Mouse (Mus musculus) midbrain, embryonic 15.5 days (tissue): ENCODE results near the gene Tmem213. TPM values are rescaled to one million over a fixed set of nuclear protein-coding genes. Genes with fewer than 3 reads are reported as not detected.

ENCODE experiments used
- ATAC-seq: fragments of 200-750 bp; cut with Nextera tagmentation; replicated peaks from 2 replicates; pipeline ENCODE4 v1.8.0; 2017; ENCODE audit warnings: moderate TSS enrichment
- H3K27ac ChIP-seq: fragments of 300-500 bp; sonication (generic); 2 replicates; pipeline ENCODE4 v1.5.1; 2015; ENCODE audit warnings: mild to moderate bottlenecking, inconsistent platforms
- H3K27me3 ChIP-seq: fragments of 300-500 bp; sonication (generic); replicated peaks from 2 replicates; pipeline ENCODE4 v1.6.1; 2015; ENCODE audit warnings: inconsistent platforms
- H3K36me3 ChIP-seq: fragments of 300-500 bp; sonication (generic); replicated peaks from 2 replicates; pipeline ENCODE4 v1.6.1; 2015; ENCODE audit warnings: inconsistent platforms
- H3K4me1 ChIP-seq: fragments of 300-500 bp; sonication (generic); 2 replicates; pipeline ENCODE4 v1.6.1; 2015; ENCODE audit warnings: inconsistent platforms
- H3K4me2 ChIP-seq: fragments of 300-500 bp; sonication (generic); 2 replicates; pipeline ENCODE4 v1.6.1; 2015; ENCODE audit warnings: inconsistent platforms, mild to moderate bottlenecking, moderate library complexity
- H3K4me3 ChIP-seq: fragments of 300-500 bp; sonication (generic); 2 replicates; pipeline ENCODE4 v1.5.1; 2015; ENCODE audit warnings: mild to moderate bottlenecking, inconsistent platforms
- H3K9ac ChIP-seq: fragments of 300-500 bp; sonication (generic); 2 replicates; pipeline ENCODE4 v1.6.1; 2015; ENCODE audit warnings: mild to moderate bottlenecking, inconsistent platforms
- H3K9me3 ChIP-seq: fragments of 300-500 bp; sonication (generic); 2 replicates; pipeline ENCODE4 v1.6.1; 2016; ENCODE audit warnings: inconsistent platforms
- WGBS: fragments of 180-500 bp; shearing (Covaris S2); methylation state at CpG from one replicate; pipeline ENCODE4 v1.1.7; 2015; ENCODE audit warnings: mixed read lengths; 5-methylcytosine and 5-hydroxymethylcytosine counted together
- polyA plus RNA-seq: library from polyadenylated mRNA; unstranded; fragments of >200 nt; fragmentation: Nextera tagmentation; extraction: Ambion mirVana; gene quantifications from 2 replicates; pipeline ENCODE4 v1.2.1, GENCODE M21; 2015

The Tmem213 gene
- polyA plus RNA-seq, 1 experiment from 2014 or later, result not detected

DNA sequence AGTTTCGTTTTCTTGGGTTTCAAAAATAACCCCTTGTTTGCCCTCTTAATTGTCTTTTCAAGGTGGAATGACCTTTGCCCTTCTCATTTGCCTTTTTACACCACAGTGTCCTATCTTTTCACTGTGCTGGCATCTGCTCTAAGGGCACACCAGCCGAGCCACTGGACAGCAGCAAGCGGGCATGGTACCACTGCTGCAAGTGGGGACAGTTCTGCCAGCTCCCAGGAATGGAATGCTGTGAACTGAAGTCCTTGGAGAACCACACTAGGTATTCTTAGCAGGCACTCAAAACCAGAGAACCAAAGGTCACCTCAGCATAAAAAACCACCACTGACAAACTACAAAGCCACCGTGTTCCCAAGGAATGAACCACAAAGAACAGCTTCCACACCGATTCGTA is 13.7 kb downstream of the Tmem213 start:
- Histone ChIP-seq H3K36me3 (peaks cover 12% of the 10 kb centered on the region; the same call in 1 of the 2 replicates), H3K27ac (no peak overlapping the region), H3K4me1 (no peaks in the 10 kb centered on the region), H3K4me2 (no peak overlapping the region), H3K9me3 (no peaks in the 10 kb centered on the region), H3K4me3 (no peak overlapping the region), H3K9ac (no peak overlapping the region), H3K27me3 (no peaks in the 10 kb centered on the region)
- WGBS, result 63% methylated on average over 6 of the region's 6 CpGs
- ATAC-seq, result no peak

DNA sequence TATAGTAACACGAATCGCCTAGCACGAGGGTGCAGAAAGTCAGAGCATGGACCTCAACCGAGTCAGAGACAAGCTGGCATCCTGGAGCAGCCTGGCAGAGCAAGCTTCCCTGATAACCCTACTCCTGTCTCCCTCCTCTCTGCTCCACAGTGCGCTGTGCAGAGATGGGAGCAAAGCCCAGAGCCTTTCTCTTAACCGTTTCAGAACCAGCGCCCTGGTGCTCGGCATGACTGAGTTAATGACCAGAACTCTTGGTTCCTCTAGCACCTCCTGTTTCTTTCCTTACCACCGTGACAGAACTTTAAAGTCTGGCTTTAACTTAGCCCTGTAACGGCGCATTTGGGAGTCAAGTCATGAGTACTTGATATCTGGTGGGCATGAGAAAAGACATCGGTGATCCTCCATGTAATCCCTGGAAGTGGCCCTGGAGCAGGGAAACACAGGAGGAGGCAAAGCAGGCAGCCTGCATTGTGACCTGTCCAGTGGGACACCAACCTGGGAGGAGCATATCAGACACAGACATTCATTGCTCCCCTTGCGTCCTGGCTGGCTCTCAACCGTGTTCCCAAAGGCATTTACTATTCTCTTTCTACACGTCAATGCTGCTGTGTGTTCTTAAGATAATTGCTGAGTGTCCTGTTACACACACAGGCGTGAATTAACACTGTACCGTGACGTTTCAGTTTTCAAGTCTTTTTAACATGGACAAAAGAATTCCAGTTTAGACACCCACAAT is 14.6 kb downstream of the Tmem213 start:
- no peak for ATAC-seq
- 84% methylated on average over 18 of the region's 18 CpGs for WGBS
- H3K36me3 ChIP-seq, result peaks cover 20% of the 10 kb centered on the region; the same call in 1 of the 2 replicates

DNA sequence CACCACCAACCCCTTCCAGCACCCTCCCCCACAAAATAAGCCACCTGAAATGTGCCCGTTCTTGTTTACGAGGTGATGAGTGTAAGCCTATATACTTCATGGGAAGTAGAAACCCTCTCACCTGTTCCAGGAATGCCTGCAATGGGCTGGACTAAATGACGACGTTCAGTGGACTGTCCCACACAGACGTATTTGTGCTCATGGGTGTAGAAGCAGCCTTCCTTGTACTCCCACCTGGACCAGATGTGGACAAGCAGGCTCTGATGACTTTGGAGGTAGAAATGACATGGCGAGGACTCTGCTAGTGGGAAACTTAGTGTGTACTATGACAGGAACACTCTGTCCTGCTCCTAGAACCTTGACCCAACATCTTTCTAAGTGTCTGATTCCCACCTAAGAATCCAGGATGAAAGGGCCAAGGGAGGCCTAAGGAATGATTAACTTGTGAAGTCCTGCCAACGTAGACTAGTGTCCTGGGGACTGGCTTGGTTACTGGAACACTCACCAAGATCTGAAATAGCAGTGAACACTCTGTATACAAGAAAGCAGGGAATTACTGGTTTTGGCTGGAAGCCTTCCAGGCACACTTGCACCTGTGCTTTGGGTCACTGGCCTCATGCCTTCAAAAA is 15.3 kb downstream of the Tmem213 start, which contains the start of gene Atp6v0a4:
Atp6v0a4 (minus strand) TSS at position 380 of the 629 bp plus-strand sequence.
- Histone ChIP-seq H3K9ac (no peak within 1 kb of the TSS), H3K4me1 (no peaks in the 10 kb centered on the region), H3K27ac (no peak within 1 kb of the TSS), H3K27me3 (no peaks in the 10 kb centered on the region), H3K4me3 (no peak within 1 kb of the TSS), H3K36me3 (peaks cover 22% of the 10 kb centered on the region; the same call in 1 of the 2 replicates), H3K9me3 (no peaks in the 10 kb centered on the region), H3K4me2 (no peak within 1 kb of the TSS)
- 95% methylated on average over 7 of the region's 7 CpGs for WGBS
- no peak for ATAC-seq

More for the DNA sequence above, 14.6 kb downstream of the Tmem213 start:
- Histone ChIP-seq H3K27me3 (no peaks in the 10 kb centered on the region), H3K4me3 (no peak overlapping the region), H3K4me2 (no peak overlapping the region), H3K9ac (no peak overlapping the region), H3K27ac (no peak overlapping the region), H3K4me1 (no peaks in the 10 kb centered on the region), H3K9me3 (no peaks in the 10 kb centered on the region)

- Histone ChIP-seq H3K4me1 (no peaks in the 10 kb centered on the region), H3K36me3 (peaks cover 26% of the 10 kb centered on the region; the same call in 1 of the 2 replicates), H3K27me3 (no peaks in the 10 kb centered on the region), H3K27ac (no peak overlapping the region), H3K4me3 (no peak overlapping the region), H3K9ac (no peak overlapping the region), H3K9me3 (no peaks in the 10 kb centered on the region), H3K4me2 (no peak overlapping the region)
- no peak for ATAC-seq
- WGBS, result 95% methylated on average over 5 of the region's 5 CpGs
Measured at GRCm38 (mm10) chr6:38124882-38125281, 15.8 kb downstream of the Tmem213 start.

GRCm38 (mm10) chr6:38125462-38125861 is 16.4 kb downstream of the Tmem213 start:
- ATAC-seq, result no peak
- no peak overlapping the region for H3K4me2 ChIP-seq
- H3K27me3 ChIP-seq, result no peaks in the 10 kb centered on the region
- H3K9me3 ChIP-seq, result no peaks in the 10 kb centered on the region
- WGBS, result 94% methylated on average over 3 of the region's 3 CpGs
- no peaks in the 10 kb centered on the region for H3K4me1 ChIP-seq
- H3K4me3 ChIP-seq, result no peak overlapping the region
- no peak overlapping the region for H3K9ac ChIP-seq
- peaks cover 30% of the 10 kb centered on the region for H3K36me3 ChIP-seq
- no peak overlapping the region for H3K27ac ChIP-seq

DNA sequence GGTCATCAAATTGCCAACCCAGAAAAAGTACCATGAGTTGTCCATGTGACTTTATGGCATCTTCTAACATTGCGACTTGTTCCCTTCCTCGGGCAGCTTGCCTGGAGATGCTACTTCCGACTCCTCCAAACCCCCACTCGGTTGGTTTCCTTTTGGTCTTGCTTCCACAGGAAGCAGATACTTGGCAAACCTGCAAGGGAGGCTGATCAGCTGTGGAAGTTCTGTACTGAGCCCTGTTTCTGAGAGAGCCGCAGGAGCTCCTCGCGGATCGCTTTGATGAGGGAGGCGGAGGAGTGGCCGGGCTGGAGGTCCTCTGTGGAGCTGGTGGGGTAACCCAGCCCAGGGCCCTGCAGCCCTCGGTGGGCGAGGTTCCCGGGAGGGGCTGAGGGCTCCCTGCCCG is 19.1 kb downstream of the Tmem213 start:
- 88% methylated on average over 14 of the region's 14 CpGs for WGBS
- no peaks in the 10 kb centered on the region for H3K4me1 ChIP-seq
- H3K9ac ChIP-seq, result no peak overlapping the region
- no peaks in the 10 kb centered on the region for H3K27me3 ChIP-seq
- H3K36me3 ChIP-seq, result peaks cover 43% of the 10 kb centered on the region
- H3K27ac ChIP-seq, result no peak overlapping the region
- no peak overlapping the region for H3K4me3 ChIP-seq
- H3K4me2 ChIP-seq, result no peak overlapping the region
- no peak for ATAC-seq
- H3K9me3 ChIP-seq, result no peaks in the 10 kb centered on the region

GRCm38 (mm10) chr6:38129883-38130282 is 20.8 kb downstream of the Tmem213 start:
- Histone ChIP-seq H3K4me3 (no peak overlapping the region), H3K4me1 (no peaks in the 10 kb centered on the region), H3K9me3 (no peaks in the 10 kb centered on the region), H3K4me2 (no peak overlapping the region), H3K9ac (no peak overlapping the region), H3K27ac (no peak overlapping the region), H3K36me3 (peaks cover 47% of the 10 kb centered on the region), H3K27me3 (no peaks in the 10 kb centered on the region)
- no peak for ATAC-seq
- 96% methylated on average over 5 of the region's 5 CpGs for WGBS

GRCm38 (mm10) chr6:38131801-38132231 is 22.8 kb downstream of the Tmem213 start:
- Histone ChIP-seq H3K4me3 (no peak overlapping the region), H3K9me3 (no peaks in the 10 kb centered on the region), H3K27me3 (no peaks in the 10 kb centered on the region), H3K27ac (no peak overlapping the region), H3K9ac (no peak overlapping the region), H3K4me2 (no peak overlapping the region), H3K4me1 (no peaks in the 10 kb centered on the region), H3K36me3 (peaks cover 63% of the 10 kb centered on the region)
- WGBS, result 81% methylated on average over 4 of the region's 4 CpGs
- no peak for ATAC-seq

GRCm38 (mm10) chr6:38134806-38135559 is 25.9 kb downstream of the Tmem213 start:
- H3K9me3 ChIP-seq, result no peaks in the 10 kb centered on the region
- H3K4me1 ChIP-seq, result no peaks in the 10 kb centered on the region
- H3K4me2 ChIP-seq, result no peak overlapping the region
- peaks cover 50% of the 10 kb centered on the region for H3K36me3 ChIP-seq
- peak; percentile 42; the same call in 1 of the 2 replicates for ATAC-seq
- no peaks in the 10 kb centered on the region for H3K27me3 ChIP-seq
- H3K9ac ChIP-seq, result no peak overlapping the region
- 84% methylated on average over 8 of the region's 8 CpGs for WGBS
- no peak overlapping the region for H3K27ac ChIP-seq
- H3K4me3 ChIP-seq, result no peak overlapping the region

GRCm38 (mm10) chr6:38139086-38139485 is 30.0 kb downstream of the Tmem213 start:
- Histone ChIP-seq H3K27me3 (no peaks in the 10 kb centered on the region), H3K4me1 (no peaks in the 10 kb centered on the region), H3K4me3 (no peak overlapping the region), H3K27ac (no peak overlapping the region), H3K9me3 (no peaks in the 10 kb centered on the region), H3K4me2 (no peak overlapping the region), H3K36me3 (peaks cover 43% of the 10 kb centered on the region), H3K9ac (no peak overlapping the region)
- ATAC-seq, result no peak
- 90% methylated on average over 3 of the region's 3 CpGs for WGBS

DNA sequence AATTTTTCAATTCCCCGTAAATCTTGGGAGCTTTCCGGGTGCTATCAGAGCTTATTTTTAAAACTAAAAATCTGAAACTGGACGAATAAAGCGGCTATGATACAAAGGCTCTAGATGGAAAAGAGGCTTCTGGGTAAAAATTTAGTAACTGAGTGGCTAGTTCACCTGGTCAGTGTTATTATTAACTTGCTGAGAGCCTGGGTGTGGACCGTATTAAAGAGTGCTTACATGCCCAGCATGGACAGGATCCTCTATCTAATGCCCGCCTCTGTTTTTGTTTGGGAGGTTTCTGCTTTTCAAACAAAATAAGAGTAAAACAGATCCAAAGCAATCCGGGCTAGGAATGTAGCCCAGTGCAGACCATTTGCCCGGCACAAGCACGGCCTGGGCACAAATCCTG is 31.3 kb downstream of the Tmem213 start:
- Histone ChIP-seq H3K27me3 (no peaks in the 10 kb centered on the region), H3K36me3 (peaks cover 33% of the 10 kb centered on the region), H3K4me2 (no peak overlapping the region), H3K9ac (no peak overlapping the region), H3K9me3 (no peaks in the 10 kb centered on the region), H3K4me1 (no peaks in the 10 kb centered on the region), H3K4me3 (no peak overlapping the region), H3K27ac (no peak overlapping the region)
- ATAC-seq, result no peak
- WGBS, result 94% methylated on average over 9 of the region's 9 CpGs
